Mouse (Mus musculus) heart, postnatal 0 days (tissue): Measurements from ENCODE around the gene Card6.

ENCODE experiments used
- CTCF ChIP-seq: IDR thresholded peaks from 2 replicates; pipeline ENCODE4 v1.5.1; 2016; ENCODE audit warnings: antibody characterized with exemption, control low read depth, low read depth
- EP300 ChIP-seq: IDR thresholded peaks from 2 replicates; pipeline ENCODE4 v1.6.1; 2016; ENCODE audit warnings: antibody characterized with exemption, low read depth

GRCm38 (mm10) chr15:5115173-5115572 is 6.8 kb upstream of the Card6 start:
- no peak for TF ChIP-seq EP300
- TF ChIP-seq CTCF, result no peak
